Mouse (Mus musculus) midbrain, embryonic 13.5 days (tissue): ENCODE measurements around the gene Zan. TPM values are rescaled to one million over a fixed set of nuclear protein-coding genes. Genes with fewer than 3 reads are reported as not detected.

Experiments
- ATAC-seq: fragments of 200-750 bp; cut with Nextera tagmentation; 2 replicates; pipeline ENCODE4 v1.8.0; 2017; ENCODE audit warnings: mild to moderate bottlenecking, moderate TSS enrichment, moderate library complexity
- H3K27ac ChIP-seq: fragments of 300-500 bp; sonication (generic); 2 replicates; pipeline ENCODE4 v1.5.1; 2015; ENCODE audit warnings: inconsistent platforms, mild to moderate bottlenecking, moderate library complexity
- H3K27me3 ChIP-seq: fragments of 300-500 bp; sonication (generic); 2 replicates; pipeline ENCODE4 v1.6.1; 2015; ENCODE audit warnings: mild to moderate bottlenecking, inconsistent platforms
- H3K36me3 ChIP-seq: fragments of 300-500 bp; sonication (generic); 2 replicates; pipeline ENCODE4 v1.6.1; 2015; ENCODE audit warnings: mild to moderate bottlenecking, inconsistent platforms
- H3K4me1 ChIP-seq: fragments of 300-500 bp; sonication (generic); replicated peaks from 2 replicates; pipeline ENCODE4 v1.6.1; 2015; ENCODE audit warnings: inconsistent platforms
- H3K4me2 ChIP-seq: fragments of 300-500 bp; sonication (generic); replicated peaks from 2 replicates; pipeline ENCODE4 v1.6.1; 2015; ENCODE audit warnings: moderate library complexity, mild to moderate bottlenecking, inconsistent platforms
- H3K4me3 ChIP-seq: fragments of 300-500 bp; sonication (generic); replicated peaks from 2 replicates; pipeline ENCODE4 v1.5.1; 2015; ENCODE audit warnings: mild to moderate bottlenecking, inconsistent platforms
- H3K9ac ChIP-seq: fragments of 300-500 bp; sonication (generic); replicated peaks from 2 replicates; pipeline ENCODE4 v1.6.1; 2015; ENCODE audit warnings: mild to moderate bottlenecking, inconsistent platforms
- H3K9me3 ChIP-seq: fragments of 300-500 bp; sonication (generic); 2 replicates; pipeline ENCODE4 v1.6.1; 2016; ENCODE audit warnings: mild to moderate bottlenecking, inconsistent platforms
- WGBS: fragments of 180-500 bp; shearing (Covaris S2); methylation state at CpG from one replicate; pipeline ENCODE4 v1.1.7; 2015; 5-methylcytosine and 5-hydroxymethylcytosine counted together
- polyA plus RNA-seq: library from polyadenylated mRNA; unstranded; fragments of >200 nt; fragmentation: Nextera tagmentation; extraction: Ambion mirVana; gene quantifications from 2 replicates; pipeline ENCODE4 v1.2.1, GENCODE M21; 2015

Zan gene
- polyA plus RNA-seq, 1 experiment from 2014 or later = 0.08 TPM

- H3K4me1 ChIP-seq = no peaks in the 10 kb centered on the region
- ATAC-seq = no peak
- WGBS = 56% methylated on average over 7 of the region's 7 CpGs
Measured at GRCm38 (mm10) chr5:137394456-137394855, 82.4 kb downstream of the Zan start.

GRCm38 (mm10) chr5:137391641-137392040, 85.2 kb downstream of the Zan start:
- 79% methylated on average over 8 of the region's 8 CpGs for WGBS
- no peak for ATAC-seq

More at GRCm38 (mm10) chr5:137394456-137394855, 82.4 kb downstream of the Zan start:
- H3K27ac ChIP-seq = no peak overlapping the region
- H3K36me3 ChIP-seq = no peaks in the 10 kb centered on the region
- H3K27me3 ChIP-seq = no peaks in the 10 kb centered on the region
- no peaks in the 10 kb centered on the region for H3K9me3 ChIP-seq
- no peak overlapping the region for H3K9ac ChIP-seq
- no peak overlapping the region for H3K4me3 ChIP-seq
- H3K4me2 ChIP-seq = no peak overlapping the region

GRCm38 (mm10) chr5:137386712-137387111, 90.2 kb downstream of the Zan start:
- Histone ChIP-seq H3K4me3 (no peak overlapping the region), H3K9me3 (no peaks in the 10 kb centered on the region), H3K4me2 (no peak overlapping the region), H3K27ac (no peak overlapping the region), H3K4me1 (no peaks in the 10 kb centered on the region), H3K36me3 (no peaks in the 10 kb centered on the region), H3K27me3 (no peaks in the 10 kb centered on the region), H3K9ac (no peak overlapping the region)
- 87% methylated on average over 7 of the region's 7 CpGs for WGBS
- no peak for ATAC-seq

More at GRCm38 (mm10) chr5:137391641-137392040, 85.2 kb downstream of the Zan start:
- Histone ChIP-seq H3K9me3 (no peaks in the 10 kb centered on the region), H3K4me1 (no peaks in the 10 kb centered on the region), H3K27ac (no peak overlapping the region), H3K4me3 (no peak overlapping the region), H3K9ac (no peak overlapping the region), H3K27me3 (no peaks in the 10 kb centered on the region), H3K4me2 (no peak overlapping the region), H3K36me3 (no peaks in the 10 kb centered on the region)

GRCm38 (mm10) chr5:137383441-137383840, 93.4 kb downstream of the Zan start:
- Histone ChIP-seq H3K36me3 (no peaks in the 10 kb centered on the region), H3K27me3 (no peaks in the 10 kb centered on the region), H3K4me2 (no peak overlapping the region), H3K4me3 (no peak overlapping the region), H3K4me1 (no peaks in the 10 kb centered on the region), H3K27ac (no peak overlapping the region), H3K9me3 (no peaks in the 10 kb centered on the region), H3K9ac (no peak overlapping the region)
- ATAC-seq = no peak
- WGBS = 86% methylated on average over 7 of the region's 7 CpGs

- WGBS = 50% methylated on average over 4 of the region's 4 CpGs
- H3K4me3 ChIP-seq = no peak overlapping the region
- H3K4me1 ChIP-seq = peaks cover 10% of the 10 kb centered on the region
- no peaks in the 10 kb centered on the region for H3K9me3 ChIP-seq
- ATAC-seq = no peak
- no peaks in the 10 kb centered on the region for H3K27me3 ChIP-seq
- H3K27ac ChIP-seq = no peak overlapping the region
- no peak overlapping the region for H3K4me2 ChIP-seq
- H3K9ac ChIP-seq = no peak overlapping the region
- no peaks in the 10 kb centered on the region for H3K36me3 ChIP-seq
Measured at GRCm38 (mm10) chr5:137381152-137381551, 95.7 kb downstream of the Zan start.

GRCm38 (mm10) chr5:137377603-137378002, 99.3 kb downstream of the Zan start:
- 41% methylated on average over 11 of the region's 15 CpGs for WGBS
- Histone ChIP-seq H3K36me3 (peaks cover 21% of the 10 kb centered on the region), H3K9ac (no peak overlapping the region), H3K4me1 (peaks cover 10% of the 10 kb centered on the region), H3K27ac (no peak overlapping the region), H3K27me3 (no peaks in the 10 kb centered on the region), H3K9me3 (no peaks in the 10 kb centered on the region), H3K4me3 (no peak overlapping the region), H3K4me2 (no peak overlapping the region)
- no peak for ATAC-seq

GRCm38 (mm10) chr5:137377176-137377575, 99.7 kb downstream of the Zan start:
- Histone ChIP-seq H3K4me1 (peaks cover 10% of the 10 kb centered on the region), H3K27me3 (no peaks in the 10 kb centered on the region), H3K9ac (no peak overlapping the region), H3K36me3 (peaks cover 26% of the 10 kb centered on the region), H3K4me3 (no peak overlapping the region), H3K9me3 (no peaks in the 10 kb centered on the region), H3K27ac (no peak overlapping the region), H3K4me2 (no peak overlapping the region)
- ATAC-seq = no peak
- WGBS = 47% methylated on average over 11 of the region's 11 CpGs

GRCm38 (mm10) chr5:137376722-137377121, 100.1 kb downstream of the Zan start:
- Histone ChIP-seq H3K4me2 (no peak overlapping the region), H3K9me3 (no peaks in the 10 kb centered on the region), H3K27me3 (no peaks in the 10 kb centered on the region), H3K27ac (no peak overlapping the region), H3K4me3 (no peak overlapping the region), H3K9ac (no peak overlapping the region), H3K36me3 (peaks cover 30% of the 10 kb centered on the region), H3K4me1 (peaks cover 10% of the 10 kb centered on the region)
- peak; percentile 46; the same call in 1 of the 2 replicates for ATAC-seq
- 52% methylated on average over 9 of the region's 9 CpGs for WGBS

GRCm38 (mm10) chr5:137376198-137376597, 100.7 kb downstream of the Zan start:
- Histone ChIP-seq H3K4me3 (no peak overlapping the region), H3K36me3 (peaks cover 35% of the 10 kb centered on the region), H3K9ac (no peak overlapping the region), H3K9me3 (no peaks in the 10 kb centered on the region), H3K4me2 (no peak overlapping the region), H3K27ac (no peak overlapping the region), H3K27me3 (no peaks in the 10 kb centered on the region), H3K4me1 (peaks cover 10% of the 10 kb centered on the region)
- ATAC-seq = no peak
- WGBS = 43% methylated on average over 7 of the region's 7 CpGs

GRCm38 (mm10) chr5:137375627-137376026, 101.2 kb downstream of the Zan start:
- Histone ChIP-seq H3K9me3 (no peaks in the 10 kb centered on the region), H3K9ac (no peak overlapping the region), H3K27me3 (no peaks in the 10 kb centered on the region), H3K27ac (no peak overlapping the region), H3K36me3 (peaks cover 41% of the 10 kb centered on the region), H3K4me2 (no peak overlapping the region), H3K4me1 (peaks cover 10% of the 10 kb centered on the region), H3K4me3 (no peak overlapping the region)
- no peak for ATAC-seq
- WGBS = 36% methylated on average over 2 of the region's 2 CpGs

GRCm38 (mm10) chr5:137374521-137375080, 102.3 kb downstream of the Zan start:
- peaks cover 51% of the 10 kb centered on the region for H3K36me3 ChIP-seq
- H3K27me3 ChIP-seq = no peaks in the 10 kb centered on the region
- H3K27ac ChIP-seq = no peak overlapping the region
- no peak overlapping the region for H3K9ac ChIP-seq
- ATAC-seq = no peak
- WGBS = 87% methylated on average over 4 of the region's 4 CpGs
- H3K4me3 ChIP-seq = no peak overlapping the region
- no peak overlapping the region for H3K4me2 ChIP-seq
- H3K4me1 ChIP-seq = peaks cover 10% of the 10 kb centered on the region
- no peaks in the 10 kb centered on the region for H3K9me3 ChIP-seq

GRCm38 (mm10) chr5:137373371-137373950, 103.4 kb downstream of the Zan start:
- Histone ChIP-seq H3K4me1 (peaks cover 10% of the 10 kb centered on the region), H3K4me3 (no peak overlapping the region), H3K9ac (no peak overlapping the region), H3K4me2 (no peak overlapping the region), H3K27ac (no peak overlapping the region), H3K36me3 (peaks cover 63% of the 10 kb centered on the region), H3K9me3 (no peaks in the 10 kb centered on the region), H3K27me3 (no peaks in the 10 kb centered on the region)
- ATAC-seq = no peak
- WGBS = 87% methylated on average over 12 of the region's 12 CpGs

GRCm38 (mm10) chr5:137369665-137370064, 107.2 kb downstream of the Zan start:
- no peak overlapping the region for H3K4me3 ChIP-seq
- H3K9ac ChIP-seq = no peak overlapping the region
- no peak overlapping the region for H3K27ac ChIP-seq
- no peaks in the 10 kb centered on the region for H3K9me3 ChIP-seq
- peaks cover 93% of the 10 kb centered on the region for H3K36me3 ChIP-seq
- no peak overlapping the region for H3K4me2 ChIP-seq
- no peak for ATAC-seq
- no peaks in the 10 kb centered on the region for H3K27me3 ChIP-seq
- WGBS = 97% methylated on average over 10 of the region's 11 CpGs
- no peaks in the 10 kb centered on the region for H3K4me1 ChIP-seq
